8 mouse cellular contexts compared by ENCODE assay signal in genomic region chr2:155240915-155241314, GRCm38 (mm10). TPM values are rescaled to one million over a fixed set of nuclear protein-coding genes. Genes with fewer than 3 reads are reported as not detected.
DNase-seq lines count a peak whose midpoint lies in the region; ATAC-seq and TF ChIP-seq lines count a peak whose summit lies in the region.

No protein-coding gene starts in this region.

- no peaks in the 10 kb centered on the region for H3K27me3 ChIP-seq in intestine, postnatal 0 days (replicated peaks; ENCODE audit: control insufficient read depth, insufficient read depth, low read length)
- no peaks in the 10 kb centered on the region for H3K27me3 ChIP-seq in intestine, embryonic 15.5 days (replicated peaks)
- H3K27me3 ChIP-seq in E14TG2a.4 (ENCODE audit: insufficient read depth, low read length) = no peaks in the 10 kb centered on the region
- no peaks in the 10 kb centered on the region for H3K27me3 ChIP-seq in forebrain, embryonic 13.5 days

- no peak overlapping the region; the same call in 1 of the 2 replicates for H3K27ac ChIP-seq in intestine, postnatal 0 days (ENCODE audit: low read depth, low read length)
- H3K27ac ChIP-seq in intestine, embryonic 15.5 days = no peak overlapping the region
- no peak overlapping the region for H3K27ac ChIP-seq in cortical plate, adult 2 months (ENCODE audit: insufficient read depth, low read length)
- no peak overlapping the region for H3K27ac ChIP-seq in forebrain, embryonic 13.5 days

- peaks cover 35% of the 10 kb centered on the region for H3K36me3 ChIP-seq in intestine, postnatal 0 days (ENCODE audit: control insufficient read depth, insufficient read depth)
- H3K36me3 ChIP-seq in intestine, embryonic 15.5 days = peaks cover 28% of the 10 kb centered on the region
- H3K36me3 ChIP-seq in E14TG2a.4 (ENCODE audit: insufficient read depth, low read length) = peaks cover 44% of the 10 kb centered on the region
- peaks cover 47% of the 10 kb centered on the region for H3K36me3 ChIP-seq in forebrain, embryonic 13.5 days (ENCODE audit: poor library complexity, severe bottlenecking)

- peak; percentile 64 for DNase-seq in lung, postnatal 36 days
- DNase-seq in c-Kit-positive CD71-positive TER-119-positive erythroid progenitor cells, embryonic 14.5 days (ENCODE audit: low spot score) = no peak

- H3K9me3 ChIP-seq in intestine, postnatal 0 days (ENCODE audit: control insufficient read depth) = no peaks in the 10 kb centered on the region
- no peaks in the 10 kb centered on the region for H3K9me3 ChIP-seq in intestine, embryonic 15.5 days
- H3K9me3 ChIP-seq in E14TG2a.4 (ENCODE audit: low read length) = no peaks in the 10 kb centered on the region
- H3K9me3 ChIP-seq in forebrain, embryonic 13.5 days (replicated peaks) = no peaks in the 10 kb centered on the region

- no peak overlapping the region for H3K4me3 ChIP-seq in intestine, postnatal 0 days (ENCODE audit: low read depth, low read length)
- no peak overlapping the region for H3K4me3 ChIP-seq in intestine, embryonic 15.5 days (replicated peaks)
- no peak overlapping the region for H3K4me3 ChIP-seq in E14TG2a.4 (replicated peaks; ENCODE audit: low read length)
- H3K4me3 ChIP-seq in cortical plate, adult 2 months (ENCODE audit: insufficient read depth, low read length) = no peak overlapping the region
- no peak overlapping the region for H3K4me3 ChIP-seq in forebrain, embryonic 13.5 days

- no peak for ATAC-seq in intestine, postnatal 0 days
- no peak for ATAC-seq in intestine, embryonic 15.5 days
- ATAC-seq in megakaryocyte, adult 5-6 weeks (ENCODE audit: poor library complexity, severe bottlenecking) = no peak
- ATAC-seq in forebrain, embryonic 13.5 days = no peak

- TF ChIP-seq CTCF in intestine, postnatal 0 days (IDR thresholded peaks at IDR 0.05; ENCODE audit: low read depth) = peak; percentile 66
- peak; percentile 15; the same call in 1 of the 2 replicates for TF ChIP-seq CTCF in E14TG2a.4 (conservative IDR thresholded peaks at IDR 0.05; ENCODE audit: low read length)
- TF ChIP-seq CTCF in cortical plate, adult 2 months (IDR thresholded peaks at IDR 0.05; ENCODE audit: extremely low read depth, insufficient read depth, low read length) = 0 out of 2 replicates have a peak, but pooled peaks have one; percentile 7

- no peak overlapping the region for H3K9ac ChIP-seq in intestine, postnatal 0 days (ENCODE audit: low read depth, low read length)
- no peak overlapping the region for H3K9ac ChIP-seq in intestine, embryonic 15.5 days
- H3K9ac ChIP-seq in forebrain, embryonic 13.5 days = no peak overlapping the region

- WGBS in intestine, postnatal 0 days = 64% methylated on average over 4 of the region's 4 CpGs
- WGBS in intestine, embryonic 15.5 days = 71% methylated on average over 4 of the region's 4 CpGs
- 90% methylated on average over 4 of the region's 4 CpGs for WGBS in forebrain, embryonic 13.5 days

- H3K4me1 ChIP-seq in intestine, postnatal 0 days (replicated peaks; ENCODE audit: control insufficient read depth, insufficient read depth, low read length) = peaks cover 7% of the 10 kb centered on the region
- peaks cover 10% of the 10 kb centered on the region for H3K4me1 ChIP-seq in intestine, embryonic 15.5 days (replicated peaks)
- peaks cover 27% of the 10 kb centered on the region for H3K4me1 ChIP-seq in E14TG2a.4 (replicated peaks; ENCODE audit: low read depth, low read length)
- H3K4me1 ChIP-seq in cortical plate, adult 2 months (ENCODE audit: control insufficient read depth, insufficient read depth, low read length) = peaks cover 8% of the 10 kb centered on the region
- peaks cover 23% of the 10 kb centered on the region for H3K4me1 ChIP-seq in forebrain, embryonic 13.5 days

- H3K4me2 ChIP-seq in intestine, postnatal 0 days (replicated peaks; ENCODE audit: low read depth) = no peak overlapping the region
- H3K4me2 ChIP-seq in intestine, embryonic 15.5 days (replicated peaks) = no peak overlapping the region
- H3K4me2 ChIP-seq in forebrain, embryonic 13.5 days = no peak overlapping the region

- no peak for TF ChIP-seq POLR2A in cortical plate, adult 2 months (IDR thresholded peaks at IDR 0.05; ENCODE audit: extremely low read depth, insufficient read depth, low read length)

RNA-seq across cellular contexts. Expression of gene Dynlrb1, which starts 4.6 kb away (rescaled TPM):
- polyA plus RNA-seq in intestine, postnatal 0 days (2015; fragmentation: Nextera tagmentation; extraction: Ambion mirVana) = 327 and 342 TPM in 2 replicates
- 332 and 349 TPM in 2 replicates for polyA plus RNA-seq in intestine, embryonic 15.5 days (2015; fragmentation: Nextera tagmentation; extraction: Ambion mirVana)
- polyA plus RNA-seq in cortical plate, adult 2 months (2012; rRNA removed) = 788 and 867 TPM in 2 replicates
- 365 and 368 TPM in 2 replicates for total RNA-seq in megakaryocyte, adult 5-6 weeks (2015)
- total RNA-seq in megakaryocyte, adult 5-6 weeks (2017) = 240 and 243 TPM in 2 replicates
- 608 and 639 TPM in 2 replicates for polyA plus RNA-seq in forebrain, embryonic 13.5 days (2015; fragmentation: Nextera tagmentation; extraction: Ambion mirVana)

RNA-seq across cellular contexts. Expression of gene Map1lc3a, which starts 35.2 kb away (rescaled TPM):
- polyA plus RNA-seq in intestine, postnatal 0 days (2015; fragmentation: Nextera tagmentation; extraction: Ambion mirVana) = 158 and 168 TPM in 2 replicates
- polyA plus RNA-seq in intestine, embryonic 15.5 days (2015; fragmentation: Nextera tagmentation; extraction: Ambion mirVana) = 131 and 146 TPM in 2 replicates
- 419 and 446 TPM in 2 replicates for polyA plus RNA-seq in cortical plate, adult 2 months (2012; rRNA removed)
- total RNA-seq in megakaryocyte, adult 5-6 weeks (2015) = 4.7 TPM in 2 replicates
- 0.51 and 1.3 TPM in 2 replicates for total RNA-seq in megakaryocyte, adult 5-6 weeks (2017)
- 209 and 234 TPM in 2 replicates for polyA plus RNA-seq in forebrain, embryonic 13.5 days (2015; fragmentation: Nextera tagmentation; extraction: Ambion mirVana)

Comparison
In these comparisons a context has a peak if more than half of its experiments do, and no peak if none do; other contexts are left out.
1. CTCF ChIP-seq: peak in every context shown above with its lines; median percentile 66 in intestine, postnatal 0 days; 15 in E14TG2a.4; 7 in cortical plate, adult 2 months.